In the genomic region with DNA sequence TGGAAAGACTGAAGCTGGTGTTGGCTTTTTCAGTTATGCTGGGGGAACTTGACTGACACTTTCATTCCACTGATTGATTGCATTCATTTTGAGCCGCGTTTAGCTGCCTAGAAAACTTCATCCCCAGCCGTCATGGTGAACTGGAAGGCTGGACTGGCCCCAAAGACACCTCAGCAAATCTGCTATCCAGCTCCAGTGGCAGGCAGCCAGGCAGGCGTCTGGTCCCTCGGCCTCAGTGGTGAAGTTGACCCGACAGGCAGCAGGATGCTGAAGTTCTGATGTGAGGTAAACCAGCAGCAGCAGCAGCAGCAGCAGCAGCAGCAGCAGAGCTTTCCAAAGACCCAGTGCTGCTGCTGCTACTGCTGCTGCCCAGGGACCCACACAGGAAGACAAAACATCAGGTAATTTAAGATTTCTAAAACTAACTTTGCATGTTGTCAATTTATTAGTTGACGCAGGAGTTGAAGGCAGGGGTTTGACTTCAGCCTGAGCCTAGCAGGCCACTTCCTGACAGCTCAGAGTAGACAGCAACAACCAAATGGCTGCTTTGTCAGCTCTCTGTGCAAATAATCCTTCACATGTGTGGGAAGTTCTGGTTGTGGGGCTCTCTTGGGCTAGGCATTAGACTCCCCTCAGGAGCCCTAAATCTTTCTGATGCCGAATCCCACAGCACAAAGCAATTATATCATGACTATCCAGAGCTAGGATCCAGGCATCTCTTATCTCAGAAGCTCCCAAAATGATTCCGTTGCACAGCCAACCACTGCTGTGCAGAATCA, we compare ENCODE assay signal across 9 mouse cellular contexts.
DNase-seq lines count a peak whose midpoint lies in the region; ATAC-seq and TF ChIP-seq lines count a peak whose summit lies in the region.
"Had no signal": no experiment of that assay in that cellular context is flagged by ENCODE, and none has a peak within 500 bp of the region (broad histone marks: within the 10 kb centered on the region; RNA-seq: fewer than 3 reads in every experiment).

No protein-coding gene starts in this region.

- H3K36me3 ChIP-seq in lung, embryonic 14.5 days (ENCODE audit: insufficient read depth), result no peaks in the 10 kb centered on the region
- no peaks in the 10 kb centered on the region for H3K36me3 ChIP-seq in kidney, adult 2 months (ENCODE audit: control insufficient read depth, insufficient read depth, low read length)

- peak overlapping the region; percentile 36; the same call in 1 of the 2 replicates for H3K27ac ChIP-seq in lung, embryonic 14.5 days (ENCODE audit: low read depth)
- no peak overlapping the region for H3K27ac ChIP-seq in kidney, adult 2 months (ENCODE audit: insufficient read depth, low read depth, low read length)

- H3K9me3 ChIP-seq in lung, embryonic 14.5 days (ENCODE audit: low read depth, low read length), result no peaks in the 10 kb centered on the region

- peak; percentile 84 for DNase-seq in lung, embryonic 14.5 days
- DNase-seq in lung, adult 2 months, result no peak
- peak; percentile 19 for DNase-seq in gastrocnemius, adult 18-20 months (ENCODE audit: low spot score)
- peak; percentile 68 for DNase-seq in kidney, adult 2 months
- DNase-seq in lung, postnatal 25 days (ENCODE audit: low spot score), result peak; percentile 4
- DNase-seq in spleen, postnatal 36 days (ENCODE audit: low spot score in 2 of 2), result no peak
- DNase-seq in cerebellum, adult 9-11 months, result no peak
- DNase-seq: forebrain, postnatal 0 days had no signal

- TF ChIP-seq POLR2A in lung, adult 2 months (IDR thresholded peaks at IDR 0.05; ENCODE audit: borderline replicate concordance, extremely low read depth, low read depth, low read length), result no peak
- no peak for TF ChIP-seq POLR2A in kidney, adult 2 months (IDR thresholded peaks at IDR 0.05; ENCODE audit: low read depth, low read length)

- TF ChIP-seq CTCF in lung, embryonic 14.5 days (IDR thresholded peaks at IDR 0.05; ENCODE audit: low read depth), result no peak
- TF ChIP-seq CTCF in lung, adult 2 months (IDR thresholded peaks at IDR 0.05; ENCODE audit: insufficient read depth, low read length), result no peak
- TF ChIP-seq CTCF in kidney, adult 2 months (conservative IDR thresholded peaks at IDR 0.05; ENCODE audit: insufficient read depth, insufficient read length, low read depth, low read length), result no peak

- peak; percentile 76 for ATAC-seq in lung, embryonic 14.5 days (ENCODE audit: insufficient read depth)
- ATAC-seq in monocyte, adult 5-6 weeks (replicated peaks; ENCODE audit: insufficient number of reproducible peaks, low FRiP score, low TSS enrichment, poor library complexity, severe bottlenecking), result no peak
- ATAC-seq: forebrain, postnatal 0 days had no signal

- no peak overlapping the region for H3K4me3 ChIP-seq in lung, embryonic 14.5 days (ENCODE audit: low read depth, low read length)
- H3K4me3 ChIP-seq in lung, adult 2 months (replicated peaks; ENCODE audit: extremely low read depth, low read depth, low read length), result no peak overlapping the region
- no peak overlapping the region for H3K4me3 ChIP-seq in kidney, adult 2 months (ENCODE audit: insufficient read depth, low read depth, low read length)

- H3K9ac ChIP-seq in lung, embryonic 14.5 days, result no peak overlapping the region
- H3K9ac ChIP-seq: forebrain, postnatal 0 days had no signal

- WGBS in lung, embryonic 14.5 days, result 34% methylated on average over 9 of the region's 9 CpGs
- WGBS in lung, adult 2 months, result 51% methylated on average over 9 of the region's 9 CpGs
- WGBS in kidney, adult 2 months, result 27% methylated on average over 9 of the region's 9 CpGs

- no peaks in the 10 kb centered on the region; the same call in 1 of the 2 replicates for H3K4me1 ChIP-seq in lung, embryonic 14.5 days (ENCODE audit: insufficient read depth)
- no peaks in the 10 kb centered on the region for H3K4me1 ChIP-seq in lung, adult 2 months (ENCODE audit: control insufficient read depth, insufficient read depth, low read length)
- no peaks in the 10 kb centered on the region for H3K4me1 ChIP-seq in kidney, adult 2 months (ENCODE audit: control insufficient read depth, insufficient read depth, low read length)

- no peaks in the 10 kb centered on the region for H3K27me3 ChIP-seq in lung, embryonic 14.5 days (ENCODE audit: insufficient read depth, low read length)
- H3K27me3 ChIP-seq in kidney, adult 2 months (replicated peaks; ENCODE audit: control insufficient read depth, insufficient read depth, low read length), result no peaks in the 10 kb centered on the region

- H3K4me2 ChIP-seq in lung, embryonic 14.5 days, result peak overlapping the region; percentile 7; the same call in 1 of the 2 replicates

Comparison
In these comparisons a context has a peak if more than half of its experiments do, and no peak if none do; other contexts are left out.
1. DNase-seq: peak in lung, embryonic 14.5 days (single experiment), gastrocnemius, adult 18-20 months (single experiment), kidney, adult 2 months (single experiment) and lung, postnatal 25 days (single experiment); none in lung, adult 2 months (single experiment), spleen, postnatal 36 days (0 of 2) and cerebellum, adult 9-11 months (single experiment).